ENCODE assay signal across 7 mouse cellular contexts in genomic region chr17:56627530-56628277, GRCm38 (mm10). TPM values are rescaled to one million over a fixed set of nuclear protein-coding genes. Genes with fewer than 3 reads are reported as not detected.
A peak's percentile ranks its signal among the peaks of the same experiment; 100 is the strongest.
DNase-seq lines count a peak whose midpoint lies in the region; ATAC-seq and TF ChIP-seq lines count a peak whose summit lies in the region.

TSS of gene Catsperd (plus strand) at chr17:56628143.

- H3K27me3 ChIP-seq in intestine, embryonic 16.5 days (replicated peaks; ENCODE audit: control insufficient read depth, insufficient read depth, low read length), result no peaks in the 10 kb centered on the region
- H3K27me3 ChIP-seq in lung, embryonic 14.5 days (ENCODE audit: insufficient read depth, low read length), result no peaks in the 10 kb centered on the region
- H3K27me3 ChIP-seq in stomach, embryonic 15.5 days (replicated peaks), result no peaks in the 10 kb centered on the region

- no peaks in the 10 kb centered on the region for H3K9me3 ChIP-seq in intestine, embryonic 16.5 days (ENCODE audit: control insufficient read depth, low read length)
- H3K9me3 ChIP-seq in lung, embryonic 14.5 days (ENCODE audit: low read depth, low read length), result no peaks in the 10 kb centered on the region
- H3K9me3 ChIP-seq in stomach, embryonic 15.5 days, result no peaks in the 10 kb centered on the region

- peak; percentile 46 to 50 for DNase-seq in urinary bladder, adult 18-20 months (ENCODE audit: low spot score in 2 of 2)
- no peak for DNase-seq in urinary bladder, postnatal 4 days (ENCODE audit: low spot score in 2 of 2)
- peak; percentile 69 for DNase-seq in embryo, embryonic 11 days
- peak; percentile 41 for DNase-seq in lung, embryonic 14.5 days
- no peak for DNase-seq in T-cell, adult 2 months (ENCODE audit: low spot score)

- H3K4me1 ChIP-seq in intestine, embryonic 16.5 days (ENCODE audit: control insufficient read depth, insufficient read depth, low read length), result peaks cover 21% of the 10 kb centered on the region
- 0 out of 2 replicates have a peak, but pooled peaks cover 5% of the 10 kb centered on the region for H3K4me1 ChIP-seq in lung, embryonic 14.5 days (ENCODE audit: insufficient read depth)
- peaks cover 21% of the 10 kb centered on the region for H3K4me1 ChIP-seq in stomach, embryonic 15.5 days

- H3K27ac ChIP-seq in intestine, embryonic 16.5 days (ENCODE audit: low read length), result peak within 1 kb of the TSS; percentile 87
- peak within 1 kb of the TSS; percentile 61 for H3K27ac ChIP-seq in lung, embryonic 14.5 days (ENCODE audit: low read depth)
- peak within 1 kb of the TSS; percentile 88 for H3K27ac ChIP-seq in stomach, embryonic 15.5 days

- ATAC-seq in intestine, embryonic 16.5 days, result peak; percentile 63
- ATAC-seq in lung, embryonic 14.5 days (ENCODE audit: insufficient read depth), result peak; percentile 36
- peak; percentile 10; the same call in 1 of the 2 replicates for ATAC-seq in stomach, embryonic 15.5 days (ENCODE audit: insufficient read depth, low FRiP score, low read depth)

- WGBS in intestine, embryonic 16.5 days, result 10% methylated on average over 26 of the region's 26 CpGs
- 8% methylated on average over 26 of the region's 26 CpGs for WGBS in lung, embryonic 14.5 days
- 10% methylated on average over 26 of the region's 26 CpGs for WGBS in stomach, embryonic 15.5 days

- H3K4me3 ChIP-seq in intestine, embryonic 16.5 days (ENCODE audit: low read length), result peak within 1 kb of the TSS; percentile 93
- peak within 1 kb of the TSS; percentile 96 for H3K4me3 ChIP-seq in lung, embryonic 14.5 days (ENCODE audit: low read depth, low read length)
- peak within 1 kb of the TSS; percentile 86 for H3K4me3 ChIP-seq in stomach, embryonic 15.5 days (replicated peaks)

- peak within 1 kb of the TSS; percentile 65 for H3K9ac ChIP-seq in intestine, embryonic 16.5 days (ENCODE audit: low read depth, low read length)
- peak within 1 kb of the TSS; percentile 35 for H3K9ac ChIP-seq in lung, embryonic 14.5 days
- peak within 1 kb of the TSS; percentile 19; the same call in 1 of the 2 replicates for H3K9ac ChIP-seq in stomach, embryonic 15.5 days

- no peaks in the 10 kb centered on the region; the same call in 1 of the 2 replicates for H3K36me3 ChIP-seq in intestine, embryonic 16.5 days (ENCODE audit: control insufficient read depth, insufficient read depth, low read length)
- peaks cover 15% of the 10 kb centered on the region for H3K36me3 ChIP-seq in lung, embryonic 14.5 days (ENCODE audit: insufficient read depth)
- H3K36me3 ChIP-seq in stomach, embryonic 15.5 days, result peaks cover 7% of the 10 kb centered on the region; the same call in 1 of the 2 replicates

- H3K4me2 ChIP-seq in intestine, embryonic 16.5 days (ENCODE audit: low read depth, low read length), result peak within 1 kb of the TSS; percentile 95
- peak within 1 kb of the TSS; percentile 91 for H3K4me2 ChIP-seq in lung, embryonic 14.5 days
- H3K4me2 ChIP-seq in stomach, embryonic 15.5 days, result peak within 1 kb of the TSS; percentile 95

- TF ChIP-seq CTCF in lung, embryonic 14.5 days (IDR thresholded peaks at IDR 0.05; ENCODE audit: low read depth), result no peak

RNA-seq across cellular contexts. Expression of gene Catsperd, which starts in this region (rescaled TPM):
- polyA plus RNA-seq in intestine, embryonic 16.5 days (2015; fragmentation: Nextera tagmentation; extraction: Ambion mirVana), result 0.55 and 0.81 TPM in 2 replicates
- polyA plus RNA-seq in lung, embryonic 14.5 days (2014; fragmentation: Nextera tagmentation; extraction: Ambion mirVana), result 0.57 and 0.76 TPM in 2 replicates
- polyA plus RNA-seq in stomach, embryonic 15.5 days (2015; fragmentation: Nextera tagmentation; extraction: Ambion mirVana), result 0.30 and 0.48 TPM in 2 replicates

Comparison
In these comparisons a context has a peak if more than half of its experiments do, and no peak if none do; other contexts are left out.
1. DNase-seq: peak in urinary bladder, adult 18-20 months (2 of 2) and embryo, embryonic 11 days (single experiment); none in urinary bladder, postnatal 4 days (0 of 2) and T-cell, adult 2 months (single experiment).
2. Peak in ATAC-seq, H3K4me3 ChIP-seq, H3K27ac ChIP-seq, H3K9ac ChIP-seq and H3K4me2 ChIP-seq in intestine, embryonic 16.5 days; RNA of the gene not detected or under 1 TPM.
3. Peak in DNase-seq, ATAC-seq, H3K4me3 ChIP-seq, H3K27ac ChIP-seq, H3K9ac ChIP-seq and H3K4me2 ChIP-seq in lung, embryonic 14.5 days; RNA of the gene not detected or under 1 TPM.
4. Peak in ATAC-seq, H3K4me3 ChIP-seq, H3K27ac ChIP-seq, H3K9ac ChIP-seq and H3K4me2 ChIP-seq in stomach, embryonic 15.5 days; RNA of the gene not detected or under 1 TPM.
5. ATAC-seq: peak in every context shown above with its lines; median percentile 63 in intestine, embryonic 16.5 days; 36 in lung, embryonic 14.5 days; 10 in stomach, embryonic 15.5 days.
6. Peak in every context shown above with its lines, with median percentiles within 50 percentile points of each other: H3K27ac ChIP-seq, H3K4me2 ChIP-seq, H3K4me3 ChIP-seq and H3K9ac ChIP-seq.